Mouse (Mus musculus): Measurements from ENCODE around the gene Crtc1. TPM values are rescaled to one million over a fixed set of nuclear protein-coding genes. Genes with fewer than 3 reads are reported as not detected.

The Crtc1 gene
- total RNA-seq, 2 experiments from 2014 or later = 2.3 to 3.8 TPM

GRCm38 (mm10) chr8:70397611-70398563 lies 41.5 kb downstream of the Crtc1 start:
- ATAC-seq (replicated peaks; ENCODE audit: low FRiP score, poor library complexity, severe bottlenecking) = no peak

- no peak for ATAC-seq (replicated peaks; ENCODE audit: low FRiP score, poor library complexity, severe bottlenecking)
Observed at GRCm38 (mm10) chr8:70396184-70396583, 43.2 kb downstream of the Crtc1 start.

- ATAC-seq (replicated peaks; ENCODE audit: low FRiP score, poor library complexity, severe bottlenecking) = no peak
Observed at GRCm38 (mm10) chr8:70395649-70396048, 43.7 kb downstream of the Crtc1 start.

- no peak for ATAC-seq (replicated peaks; ENCODE audit: low FRiP score, poor library complexity, severe bottlenecking)
Observed at GRCm38 (mm10) chr8:70394269-70394998, 44.9 kb downstream of the Crtc1 start.

- no peak for ATAC-seq (replicated peaks; ENCODE audit: low FRiP score, poor library complexity, severe bottlenecking)
Observed at GRCm38 (mm10) chr8:70393087-70393486, 46.3 kb downstream of the Crtc1 start.

- ATAC-seq (replicated peaks; ENCODE audit: low FRiP score, poor library complexity, severe bottlenecking) = no peak
Observed at GRCm38 (mm10) chr8:70389678-70390077, 49.7 kb downstream of the Crtc1 start.

GRCm38 (mm10) chr8:70383287-70383686 lies 56.1 kb downstream of the Crtc1 start:
- peak; percentile 81 for ATAC-seq (replicated peaks; ENCODE audit: low FRiP score, poor library complexity, severe bottlenecking)

- ATAC-seq (replicated peaks; ENCODE audit: low FRiP score, poor library complexity, severe bottlenecking) = no peak
Observed at GRCm38 (mm10) chr8:70380069-70380468, 59.3 kb downstream of the Crtc1 start.

- ATAC-seq (replicated peaks; ENCODE audit: low FRiP score, poor library complexity, severe bottlenecking) = no peak
Observed at GRCm38 (mm10) chr8:70377049-70377448, 62.3 kb downstream of the Crtc1 start.

GRCm38 (mm10) chr8:70376275-70376741 lies 63.1 kb downstream of the Crtc1 start:
- 0 out of 2 replicates have a peak, but pooled peaks have one; percentile 15 for ATAC-seq (replicated peaks; ENCODE audit: low FRiP score, poor library complexity, severe bottlenecking)

GRCm38 (mm10) chr8:70375212-70375859 lies 64.0 kb downstream of the Crtc1 start:
- ATAC-seq (replicated peaks; ENCODE audit: low FRiP score, poor library complexity, severe bottlenecking) = no peak

GRCm38 (mm10) chr8:70374318-70374927 lies 65.0 kb downstream of the Crtc1 start:
- ATAC-seq (replicated peaks; ENCODE audit: low FRiP score, poor library complexity, severe bottlenecking) = peak; percentile 24; the same call in 1 of the 2 replicates

GRCm38 (mm10) chr8:70373397-70374317 lies 65.7 kb downstream of the Crtc1 start, which contains the start of gene Comp:
Comp (plus strand) TSS chr8:70373558.
- no peak for ATAC-seq (replicated peaks; ENCODE audit: low FRiP score, poor library complexity, severe bottlenecking)

- no peak for ATAC-seq (replicated peaks; ENCODE audit: low FRiP score, poor library complexity, severe bottlenecking)
Observed at GRCm38 (mm10) chr8:70371951-70372350, 67.4 kb downstream of the Crtc1 start.

GRCm38 (mm10) chr8:70370476-70370875 lies 68.9 kb downstream of the Crtc1 start:
- no peak for ATAC-seq (replicated peaks; ENCODE audit: low FRiP score, poor library complexity, severe bottlenecking)

GRCm38 (mm10) chr8:70366588-70366987 lies 72.8 kb downstream of the Crtc1 start:
- 0 out of 2 replicates have a peak, but pooled peaks have one; percentile 4 for ATAC-seq (replicated peaks; ENCODE audit: low FRiP score, poor library complexity, severe bottlenecking)

- no peak for ATAC-seq (replicated peaks; ENCODE audit: low FRiP score, poor library complexity, severe bottlenecking)
Observed at GRCm38 (mm10) chr8:70364066-70364465, 75.3 kb downstream of the Crtc1 start.

GRCm38 (mm10) chr8:70361484-70362032 lies 77.8 kb downstream of the Crtc1 start:
- no peak for ATAC-seq (replicated peaks; ENCODE audit: low FRiP score, poor library complexity, severe bottlenecking)
